Mouse (Mus musculus): ENCODE measurements around the gene Ikzf2. TPM values are rescaled to one million over a fixed set of nuclear protein-coding genes. Genes with fewer than 3 reads are reported as not detected.

Gene Ikzf2
- polyA plus RNA-seq, 1 experiment from 2014 or later: 1.7 TPM

DNA sequence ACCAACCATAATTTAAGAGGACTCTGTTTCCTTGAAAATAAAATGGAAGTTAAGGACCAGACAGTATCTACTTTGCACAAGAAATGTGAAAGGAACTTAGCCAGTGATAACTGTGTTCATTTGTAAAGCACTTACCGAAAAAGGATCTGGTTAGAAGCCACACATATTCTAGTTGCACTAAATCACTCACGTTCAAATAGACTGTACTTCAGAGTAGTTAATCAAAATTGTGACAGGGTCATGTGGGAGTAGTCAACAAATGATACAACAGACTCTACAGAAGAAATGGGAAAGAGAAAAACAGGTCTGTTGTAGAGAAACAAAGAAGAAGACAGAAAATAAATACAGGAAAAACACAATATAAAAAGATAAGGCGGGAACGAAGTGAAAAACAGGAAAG lies 158.3 kb downstream of the Ikzf2 start:
- Histone ChIP-seq H3K27me3 (replicated peaks; ENCODE audit: control insufficient read depth, insufficient read depth, low read length) (no peaks in the 10 kb centered on the region), H3K9me3 (replicated peaks; ENCODE audit: control insufficient read depth, low read length) (no peaks in the 10 kb centered on the region), H3K9ac (ENCODE audit: low read length) (no peak overlapping the region), H3K4me1 (ENCODE audit: control insufficient read depth, insufficient read depth, low read length) (no peaks in the 10 kb centered on the region), H3K4me2 (ENCODE audit: low read length) (no peak overlapping the region), H3K27ac (ENCODE audit: low read depth, low read length) (no peak overlapping the region), H3K4me3 (ENCODE audit: low read depth, low read length) (no peak overlapping the region), H3K36me3 (ENCODE audit: control insufficient read depth, insufficient read depth, low read length) (no peaks in the 10 kb centered on the region)
- ATAC-seq: no peak
- WGBS: 88% methylated on average over 4 of the region's 4 CpGs
- DNase-seq (ENCODE audit: low spot score): no peak

DNA sequence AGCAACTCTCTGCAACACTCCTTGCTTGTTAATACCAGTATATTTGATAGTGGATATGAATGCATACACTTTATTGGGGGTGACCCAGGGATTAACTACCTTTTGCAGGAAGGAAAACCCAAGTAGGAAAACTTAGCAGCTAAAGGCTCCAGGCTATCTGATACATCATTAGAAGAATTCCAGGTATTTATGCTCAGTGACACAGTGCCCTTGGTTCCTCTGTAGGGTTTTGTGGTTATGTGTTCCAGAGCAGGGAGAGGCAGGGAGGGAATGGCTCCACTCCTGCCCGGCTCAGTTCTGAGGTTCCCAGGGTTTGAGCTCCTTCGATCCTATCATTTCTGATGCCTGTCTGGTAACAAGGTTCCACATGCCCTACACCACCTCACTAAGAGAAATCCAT lies 165.4 kb downstream of the Ikzf2 start:
- H3K4me3 ChIP-seq (ENCODE audit: low read depth, low read length): no peak overlapping the region
- no peak overlapping the region for H3K9ac ChIP-seq (ENCODE audit: low read length)
- ATAC-seq: no peak
- 94% methylated on average over 2 of the region's 2 CpGs for WGBS
- H3K27ac ChIP-seq (ENCODE audit: low read depth, low read length): no peak overlapping the region
- no peaks in the 10 kb centered on the region for H3K4me1 ChIP-seq (ENCODE audit: control insufficient read depth, insufficient read depth, low read length)
- H3K36me3 ChIP-seq (ENCODE audit: control insufficient read depth, insufficient read depth, low read length): no peaks in the 10 kb centered on the region
- H3K4me2 ChIP-seq (ENCODE audit: low read length): no peak overlapping the region
- no peaks in the 10 kb centered on the region for H3K27me3 ChIP-seq (replicated peaks; ENCODE audit: control insufficient read depth, insufficient read depth, low read length)
- no peaks in the 10 kb centered on the region for H3K9me3 ChIP-seq (replicated peaks; ENCODE audit: control insufficient read depth, low read length)
- no peak for DNase-seq (ENCODE audit: low spot score)

DNA sequence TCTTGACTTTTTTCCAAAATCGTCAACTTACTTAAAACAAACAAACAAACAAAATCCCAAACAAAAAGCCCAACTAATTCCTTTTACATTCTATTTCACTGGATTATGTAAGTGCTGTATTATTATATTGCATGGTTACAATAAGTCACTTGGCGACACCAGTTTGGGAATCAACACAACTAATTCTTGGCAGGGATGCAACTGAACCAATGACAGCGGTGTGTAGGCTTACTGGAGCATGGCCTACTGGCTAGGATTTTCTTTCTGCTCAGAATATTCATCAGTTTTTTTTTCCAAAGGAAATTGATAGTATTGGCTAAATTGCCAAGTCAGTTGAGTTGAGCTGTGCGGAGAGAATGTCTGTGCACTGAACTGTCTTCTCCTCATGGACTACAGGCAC lies 167.7 kb downstream of the Ikzf2 start:
- 82% methylated on average over 4 of the region's 4 CpGs for WGBS
- Histone ChIP-seq H3K4me1 (ENCODE audit: control insufficient read depth, insufficient read depth, low read length) (no peaks in the 10 kb centered on the region), H3K4me3 (ENCODE audit: low read depth, low read length) (no peak overlapping the region), H3K9ac (ENCODE audit: low read length) (no peak overlapping the region), H3K4me2 (ENCODE audit: low read length) (no peak overlapping the region), H3K27ac (ENCODE audit: low read depth, low read length) (no peak overlapping the region), H3K9me3 (replicated peaks; ENCODE audit: control insufficient read depth, low read length) (no peaks in the 10 kb centered on the region), H3K27me3 (replicated peaks; ENCODE audit: control insufficient read depth, insufficient read depth, low read length) (no peaks in the 10 kb centered on the region), H3K36me3 (ENCODE audit: control insufficient read depth, insufficient read depth, low read length) (no peaks in the 10 kb centered on the region)
- ATAC-seq (no peak), DNase-seq (ENCODE audit: low spot score) (peak; percentile 40)

DNA sequence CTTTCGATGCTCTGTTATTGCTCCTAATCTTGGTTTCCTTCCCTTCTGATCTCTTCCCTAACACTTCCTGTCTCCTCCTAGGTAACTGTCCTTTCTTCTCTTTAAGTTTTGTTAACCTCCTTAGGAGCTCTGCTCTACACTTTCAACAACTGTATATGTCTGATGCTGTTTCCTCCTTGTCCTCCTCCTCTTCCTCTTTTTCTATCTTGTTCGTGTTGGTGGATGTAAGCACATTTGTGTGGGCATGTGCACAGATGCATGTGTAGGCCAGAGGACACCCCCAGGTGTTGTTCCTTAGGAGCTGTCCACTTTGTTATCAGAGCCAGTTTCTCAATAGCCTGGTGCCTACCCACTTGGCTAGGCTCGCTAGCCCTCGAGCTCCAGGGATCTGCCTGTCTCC lies 169.0 kb downstream of the Ikzf2 start:
- ATAC-seq: no peak

DNA sequence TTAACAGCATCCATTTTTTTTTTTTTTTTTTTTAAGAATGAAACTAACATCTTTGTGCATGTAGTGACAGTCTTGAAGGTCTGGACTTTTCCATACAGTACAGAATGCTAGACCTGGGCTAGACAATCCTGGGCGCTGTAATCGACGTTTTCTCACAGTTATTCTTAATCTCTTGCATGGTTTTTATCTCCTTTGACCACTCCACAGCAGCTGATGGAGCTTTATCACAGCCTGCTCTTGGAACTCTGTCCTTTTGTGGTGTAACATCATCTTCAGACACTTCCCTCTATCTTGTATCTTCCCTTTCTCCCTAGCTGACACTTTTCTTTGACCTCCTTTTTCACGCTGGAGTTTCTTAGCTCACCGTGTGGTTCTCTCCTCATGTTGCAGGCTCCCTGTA lies 170.9 kb downstream of the Ikzf2 start:
- Histone ChIP-seq H3K9ac (ENCODE audit: low read length) (no peak overlapping the region), H3K4me2 (ENCODE audit: low read length) (no peak overlapping the region), H3K36me3 (ENCODE audit: control insufficient read depth, insufficient read depth, low read length) (no peaks in the 10 kb centered on the region), H3K27ac (ENCODE audit: low read depth, low read length) (no peak overlapping the region), H3K4me1 (ENCODE audit: control insufficient read depth, insufficient read depth, low read length) (no peaks in the 10 kb centered on the region), H3K27me3 (replicated peaks; ENCODE audit: control insufficient read depth, insufficient read depth, low read length) (no peaks in the 10 kb centered on the region), H3K9me3 (replicated peaks; ENCODE audit: control insufficient read depth, low read length) (no peaks in the 10 kb centered on the region), H3K4me3 (ENCODE audit: low read depth, low read length) (no peak overlapping the region)
- DNase-seq (ENCODE audit: low spot score) (no peak), ATAC-seq (no peak)
- WGBS: 79% methylated on average over 5 of the region's 5 CpGs

More for the DNA sequence above, 169.0 kb downstream of the Ikzf2 start:
- Histone ChIP-seq H3K4me1 (ENCODE audit: control insufficient read depth, insufficient read depth, low read length) (no peaks in the 10 kb centered on the region), H3K4me2 (ENCODE audit: low read length) (no peak overlapping the region), H3K27ac (ENCODE audit: low read depth, low read length) (no peak overlapping the region), H3K9me3 (replicated peaks; ENCODE audit: control insufficient read depth, low read length) (no peaks in the 10 kb centered on the region), H3K27me3 (replicated peaks; ENCODE audit: control insufficient read depth, insufficient read depth, low read length) (no peaks in the 10 kb centered on the region), H3K4me3 (ENCODE audit: low read depth, low read length) (no peak overlapping the region), H3K36me3 (ENCODE audit: control insufficient read depth, insufficient read depth, low read length) (no peaks in the 10 kb centered on the region), H3K9ac (ENCODE audit: low read length) (no peak overlapping the region)
- DNase-seq (ENCODE audit: low spot score): no peak
- 91% methylated on average over 4 of the region's 4 CpGs for WGBS

DNA sequence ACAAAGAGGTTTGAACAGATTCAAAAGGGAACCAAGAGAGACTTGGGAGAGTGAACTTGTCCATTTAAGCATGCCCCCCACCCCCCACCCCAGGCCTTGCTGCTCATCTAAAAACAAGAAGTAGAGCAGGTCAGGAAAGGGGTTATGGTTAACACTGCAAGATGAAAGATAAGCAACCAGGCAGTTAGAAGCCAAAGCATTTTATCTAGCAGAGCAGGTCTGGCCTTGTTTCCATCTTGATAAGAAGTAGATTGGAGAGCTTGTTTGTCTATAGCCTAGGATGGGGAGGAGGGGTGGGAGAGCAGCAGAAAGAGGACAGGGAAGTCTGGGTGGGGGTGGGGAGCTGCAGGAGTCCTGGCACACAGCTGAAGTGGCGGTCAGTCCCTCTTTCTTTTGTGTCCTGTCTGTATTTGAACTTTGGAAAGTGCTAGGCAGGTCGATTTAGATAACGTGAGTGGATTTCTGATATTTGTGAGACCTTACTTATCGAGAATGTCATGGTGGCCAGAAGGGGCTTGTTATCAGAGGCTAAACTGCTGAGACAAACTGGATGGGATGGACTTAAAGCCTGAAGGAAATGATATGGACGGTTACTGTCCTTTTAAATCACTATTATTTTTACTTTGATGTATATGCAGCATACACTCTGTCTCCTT lies 173.3 kb downstream of the Ikzf2 start:
- ATAC-seq: no peak
- WGBS: 58% methylated on average over 5 of the region's 5 CpGs
- no peak for DNase-seq (ENCODE audit: low spot score)

DNA sequence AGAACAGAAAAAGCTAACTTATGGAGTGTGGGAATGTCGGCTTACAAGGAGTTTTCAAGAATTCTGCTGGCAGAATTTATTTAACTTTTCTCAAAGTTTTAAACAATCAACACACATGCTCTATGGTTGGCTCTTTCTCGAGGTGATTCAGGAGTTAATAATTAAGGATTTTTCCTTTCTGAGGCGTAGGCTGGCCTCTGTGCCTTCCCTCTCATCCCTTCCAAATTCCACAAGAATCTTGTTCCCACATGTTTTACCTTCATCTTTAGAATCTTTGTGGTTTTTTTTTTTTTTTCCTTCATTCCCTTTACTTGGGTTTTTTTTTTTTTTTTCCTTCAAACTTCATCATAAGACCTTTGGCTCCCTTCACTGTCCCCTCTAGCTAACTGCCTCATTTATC lies 178.8 kb downstream of the Ikzf2 start:
- DNase-seq (ENCODE audit: low spot score) (no peak), ATAC-seq (no peak)
- no peaks in the 10 kb centered on the region for H3K9me3 ChIP-seq (replicated peaks; ENCODE audit: control insufficient read depth, low read length)
- H3K27ac ChIP-seq (ENCODE audit: low read depth, low read length): no peak overlapping the region
- H3K27me3 ChIP-seq (replicated peaks; ENCODE audit: control insufficient read depth, insufficient read depth, low read length): no peaks in the 10 kb centered on the region
- 53% methylated on average over 3 of the region's 3 CpGs for WGBS
- H3K4me3 ChIP-seq (ENCODE audit: low read depth, low read length): no peak overlapping the region
- H3K4me1 ChIP-seq (ENCODE audit: control insufficient read depth, insufficient read depth, low read length): no peaks in the 10 kb centered on the region
- no peak overlapping the region for H3K4me2 ChIP-seq (ENCODE audit: low read length)
- no peaks in the 10 kb centered on the region for H3K36me3 ChIP-seq (ENCODE audit: control insufficient read depth, insufficient read depth, low read length)
- H3K9ac ChIP-seq (ENCODE audit: low read length): no peak overlapping the region

More for the DNA sequence above, 173.3 kb downstream of the Ikzf2 start:
- Histone ChIP-seq H3K36me3 (ENCODE audit: control insufficient read depth, insufficient read depth, low read length) (no peaks in the 10 kb centered on the region), H3K4me1 (ENCODE audit: control insufficient read depth, insufficient read depth, low read length) (no peaks in the 10 kb centered on the region), H3K4me3 (ENCODE audit: low read depth, low read length) (no peak overlapping the region), H3K9ac (ENCODE audit: low read length) (no peak overlapping the region), H3K9me3 (replicated peaks; ENCODE audit: control insufficient read depth, low read length) (no peaks in the 10 kb centered on the region), H3K4me2 (ENCODE audit: low read length) (no peak overlapping the region), H3K27ac (ENCODE audit: low read depth, low read length) (no peak overlapping the region), H3K27me3 (replicated peaks; ENCODE audit: control insufficient read depth, insufficient read depth, low read length) (no peaks in the 10 kb centered on the region)

DNA sequence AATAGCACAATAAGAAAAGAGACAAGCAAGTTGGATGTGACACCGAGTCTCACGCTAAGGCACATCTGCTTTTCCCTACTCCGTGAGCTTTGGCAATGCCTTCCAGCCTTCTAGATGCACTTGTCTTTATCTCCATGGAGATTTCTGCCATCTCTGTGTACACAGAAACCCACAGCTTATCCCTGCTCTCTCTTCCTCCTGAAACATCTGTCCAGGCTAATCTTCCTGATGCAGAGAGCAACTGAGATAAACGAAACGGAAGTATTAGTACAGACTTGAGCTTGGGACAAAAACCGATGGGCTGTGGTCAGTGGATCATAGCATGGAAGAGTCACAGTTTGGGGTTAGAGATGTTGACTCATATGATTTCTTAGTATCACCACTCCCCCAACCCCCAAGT lies 179.5 kb downstream of the Ikzf2 start:
- no peak overlapping the region for H3K27ac ChIP-seq (ENCODE audit: low read depth, low read length)
- DNase-seq (ENCODE audit: low spot score) (no peak), ATAC-seq (no peak)
- WGBS: 90% methylated on average over 6 of the region's 6 CpGs
- no peaks in the 10 kb centered on the region for H3K9me3 ChIP-seq (replicated peaks; ENCODE audit: control insufficient read depth, low read length)
- H3K27me3 ChIP-seq (replicated peaks; ENCODE audit: control insufficient read depth, insufficient read depth, low read length): no peaks in the 10 kb centered on the region
- H3K36me3 ChIP-seq (ENCODE audit: control insufficient read depth, insufficient read depth, low read length): no peaks in the 10 kb centered on the region
- no peak overlapping the region for H3K4me2 ChIP-seq (ENCODE audit: low read length)
- H3K9ac ChIP-seq (ENCODE audit: low read length): no peak overlapping the region
- H3K4me3 ChIP-seq (ENCODE audit: low read depth, low read length): no peak overlapping the region
- H3K4me1 ChIP-seq (ENCODE audit: control insufficient read depth, insufficient read depth, low read length): no peaks in the 10 kb centered on the region

DNA sequence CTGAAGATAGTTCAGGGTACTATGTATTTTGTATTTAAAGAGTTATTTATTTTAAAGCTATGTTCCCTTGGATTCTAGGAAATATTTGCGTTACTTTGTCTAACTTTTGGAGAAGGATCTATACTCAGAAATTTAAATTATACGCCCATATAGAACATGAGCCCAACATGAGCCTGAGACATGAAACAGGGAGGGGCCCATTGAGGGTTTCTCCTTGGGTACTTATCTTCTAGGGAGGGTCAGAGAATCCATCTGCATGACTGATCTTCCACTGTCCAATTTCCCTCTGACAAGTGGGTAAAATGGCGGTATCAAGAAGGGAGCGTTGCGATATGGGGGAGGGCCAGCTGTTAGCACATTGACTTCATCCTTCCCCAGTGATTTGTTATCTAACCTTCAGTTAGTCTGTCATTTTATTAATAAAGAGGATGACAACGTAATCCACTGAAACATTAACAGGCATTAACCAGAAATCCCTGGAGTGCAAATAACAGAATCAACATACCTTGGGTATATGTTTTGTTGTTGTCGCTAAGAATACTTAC lies 180.4 kb downstream of the Ikzf2 start:
- DNase-seq (ENCODE audit: low spot score): no peak
- no peak for ATAC-seq
- no peak overlapping the region for H3K4me3 ChIP-seq (ENCODE audit: low read depth, low read length)
- 95% methylated on average over 7 of the region's 7 CpGs for WGBS
- H3K27ac ChIP-seq (ENCODE audit: low read depth, low read length): no peak overlapping the region
- no peak overlapping the region for H3K9ac ChIP-seq (ENCODE audit: low read length)
- H3K9me3 ChIP-seq (replicated peaks; ENCODE audit: control insufficient read depth, low read length): no peaks in the 10 kb centered on the region
- H3K4me2 ChIP-seq (ENCODE audit: low read length): no peak overlapping the region
- no peaks in the 10 kb centered on the region for H3K36me3 ChIP-seq (ENCODE audit: control insufficient read depth, insufficient read depth, low read length)
- no peaks in the 10 kb centered on the region for H3K27me3 ChIP-seq (replicated peaks; ENCODE audit: control insufficient read depth, insufficient read depth, low read length)
- no peaks in the 10 kb centered on the region for H3K4me1 ChIP-seq (ENCODE audit: control insufficient read depth, insufficient read depth, low read length)
